Mouse (Mus musculus): ENCODE results near the gene Ppp2r5b.

DNA sequence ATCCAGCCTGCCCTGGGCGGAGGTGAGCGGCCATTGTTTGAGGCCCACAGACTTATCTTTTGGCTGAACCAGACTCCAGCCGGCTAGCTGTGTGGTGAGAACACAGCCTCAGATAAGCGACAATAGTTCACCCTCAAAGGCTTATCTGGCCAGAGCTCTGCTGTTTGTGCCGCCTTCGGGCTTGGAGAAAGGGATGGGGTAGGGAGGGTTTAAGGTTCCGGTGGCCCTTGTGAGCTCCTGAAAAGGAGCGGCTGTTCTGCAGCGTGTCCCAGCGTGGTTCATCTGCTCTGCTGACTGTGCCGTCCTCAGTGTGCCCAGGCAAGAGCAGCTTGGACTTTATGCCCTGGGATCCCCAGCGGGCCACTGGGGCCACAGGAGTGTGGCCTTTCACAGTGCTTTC lies 48.8 kb upstream of the Ppp2r5b start:
- TF ChIP-seq CTCF (IDR thresholded peaks at IDR 0.05; ENCODE audit: low read depth): no peak
- TF ChIP-seq EP300 (optimal IDR thresholded peaks at IDR 0.05): no peak

Data from stomach, postnatal 0 days (tissue).